Mouse (Mus musculus) urinary bladder, postnatal 14 days (tissue): ENCODE measurements around the gene Fkrp.

Experiments
- DNase-seq: peaks from one replicate; pipeline ENCODE4 v3.0.0; 2021; ENCODE audit warnings: low spot score

The Fkrp gene

DNA sequence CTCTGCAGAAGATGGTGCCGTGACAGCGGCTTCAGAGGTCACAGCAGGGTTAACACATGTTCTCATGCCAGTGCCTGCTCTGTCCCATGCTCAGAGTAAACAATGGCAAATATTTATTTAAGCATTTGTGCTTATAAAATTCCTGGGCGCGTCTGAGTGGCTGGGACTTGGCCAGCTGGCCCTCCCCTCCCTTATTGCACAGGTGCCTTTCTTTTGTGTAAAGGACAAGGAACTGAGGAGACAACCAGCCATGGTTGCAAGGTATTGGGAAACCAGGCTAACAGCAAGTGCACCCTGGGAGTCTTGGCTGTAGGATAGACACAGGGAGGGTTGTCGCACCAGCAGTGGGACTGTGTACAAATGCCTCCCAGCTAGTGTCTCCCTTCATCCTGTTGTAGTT, 24.2 kb downstream of the Fkrp start:
- DNase-seq, result peak; percentile 63

DNA sequence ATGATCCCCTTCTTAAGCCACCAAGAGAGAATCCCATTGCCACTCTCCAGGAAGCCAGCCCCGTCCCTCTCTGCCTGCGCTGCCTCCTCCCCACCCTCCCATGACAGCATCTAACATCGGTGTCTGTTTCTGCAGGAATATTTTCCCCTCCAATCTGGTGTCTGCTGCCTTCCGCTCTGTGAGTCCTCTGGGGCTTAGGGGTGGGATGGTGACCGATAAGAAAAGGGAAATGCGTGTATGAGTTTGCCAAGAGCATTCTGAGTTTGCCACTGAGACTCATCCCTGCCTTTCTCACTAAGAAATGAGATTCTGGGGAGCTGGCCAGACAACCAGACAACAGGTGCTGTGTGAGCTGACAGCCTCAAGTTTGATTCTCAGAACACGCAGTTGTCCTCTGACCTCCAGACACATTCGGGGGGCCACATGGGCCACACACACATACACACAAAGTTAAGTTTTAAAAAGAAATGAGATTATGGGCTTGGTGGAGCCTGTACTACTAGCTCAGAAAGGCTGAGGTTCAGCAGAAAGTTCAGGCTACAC, 30.9 kb downstream of the Fkrp start:
- no peak for DNase-seq

DNA sequence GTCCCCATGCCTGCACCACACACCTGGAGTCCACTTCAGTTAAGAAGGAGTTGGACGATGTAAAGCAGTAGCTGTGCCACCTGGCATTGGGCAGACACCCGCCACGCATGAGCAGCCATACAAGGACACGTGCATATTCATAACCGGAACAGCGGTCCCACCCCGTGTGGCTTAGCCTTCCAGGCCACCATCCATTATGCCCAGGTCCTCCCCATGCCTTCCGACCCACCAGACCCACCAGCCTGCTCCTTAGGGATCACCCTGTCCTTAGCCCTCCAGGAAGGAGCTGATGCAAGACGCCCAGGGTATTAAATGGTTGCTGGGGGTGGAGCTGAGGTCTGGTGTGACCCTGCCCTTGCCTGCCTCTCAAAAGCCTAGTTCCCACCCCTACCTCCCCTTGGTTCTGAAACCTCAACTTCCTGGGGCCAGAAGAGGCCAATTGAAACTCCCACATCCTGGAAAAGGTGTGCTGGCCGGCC, 32.0 kb downstream of the Fkrp start:
- DNase-seq, result peak; percentile 32

DNA sequence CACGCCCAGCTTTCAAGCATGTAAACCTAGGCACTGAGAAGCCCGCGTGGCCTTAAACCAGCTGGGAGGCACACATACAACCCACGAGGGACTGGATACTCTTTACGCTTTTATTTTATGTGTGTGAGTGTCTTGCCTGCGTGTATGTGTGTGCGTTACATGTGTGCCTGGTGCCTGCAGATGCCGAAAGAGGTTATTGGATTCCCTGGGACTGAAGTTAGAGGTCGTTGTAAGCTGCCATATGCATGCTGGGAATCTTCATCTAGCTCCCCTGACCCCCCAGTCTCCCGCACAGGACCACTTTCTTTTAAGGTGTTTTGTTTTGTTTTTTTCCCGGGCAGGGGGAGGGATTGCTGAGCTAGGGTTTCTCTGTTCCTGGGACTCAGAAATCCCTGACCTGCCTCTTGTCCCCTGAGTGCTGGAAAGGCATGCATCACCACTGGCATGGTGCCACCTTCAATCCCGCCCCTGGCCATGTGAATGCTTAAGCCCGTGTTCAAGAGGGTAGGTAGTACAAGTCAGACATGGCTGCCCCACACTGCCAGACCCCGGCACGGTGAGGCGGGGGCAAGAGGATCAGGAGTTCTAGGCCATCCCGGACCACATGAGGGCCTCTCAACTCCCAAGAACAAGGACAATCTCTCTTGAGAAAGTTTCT, 32.6 kb downstream of the Fkrp start:
- peak; percentile 74 for DNase-seq

DNA sequence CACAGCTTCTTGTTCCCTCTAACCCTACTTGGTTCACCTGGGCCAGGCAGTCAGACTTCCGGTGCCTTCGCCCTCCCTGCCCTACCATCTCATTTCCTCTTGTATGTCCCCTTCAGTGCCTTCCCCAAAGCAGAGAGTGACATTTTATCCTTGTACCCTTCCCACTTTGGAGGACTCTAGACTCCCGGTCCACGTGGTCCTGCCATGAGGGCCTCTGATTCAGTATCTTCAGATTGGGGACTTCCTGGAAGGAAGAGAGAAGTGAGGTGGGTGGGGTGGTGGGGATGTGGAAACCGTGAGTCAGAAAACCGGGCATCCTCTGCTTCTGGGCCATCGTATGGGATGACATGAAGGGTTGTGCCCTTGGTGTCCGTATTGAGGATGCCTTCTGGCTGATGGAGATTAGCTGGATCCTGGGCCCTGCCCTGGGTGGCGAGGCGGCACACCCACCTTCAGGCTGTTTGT, 33.3 kb downstream of the Fkrp start:
- peak; percentile 26 for DNase-seq

DNA sequence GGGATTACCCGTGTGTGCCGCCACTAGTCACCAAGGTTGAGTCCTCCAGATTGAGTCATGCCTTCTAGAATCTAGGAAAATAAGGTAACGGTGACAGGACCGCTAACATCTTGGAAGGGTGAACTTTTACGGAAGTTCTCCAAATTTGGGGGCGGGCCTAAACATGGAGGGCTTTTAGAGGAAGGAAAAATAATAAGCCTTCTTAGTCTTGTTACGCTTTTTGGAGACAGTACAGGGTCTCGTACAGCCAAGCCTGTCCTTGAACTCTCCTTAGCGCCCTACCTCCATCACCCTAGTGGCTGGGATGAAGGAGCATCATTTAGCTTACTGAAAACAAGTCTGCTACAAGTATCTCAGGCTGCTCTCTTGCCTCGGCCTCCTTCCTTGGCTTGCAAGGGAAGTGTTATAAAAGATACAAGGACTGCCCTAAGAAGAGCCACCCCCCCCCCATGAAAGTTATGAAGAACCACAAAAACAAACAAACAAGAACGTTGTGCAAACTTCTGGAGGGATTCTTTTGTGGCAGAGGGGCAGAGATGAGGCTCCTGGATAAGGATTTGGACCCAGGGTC, 33.9 kb downstream of the Fkrp start:
- no peak for DNase-seq

DNA sequence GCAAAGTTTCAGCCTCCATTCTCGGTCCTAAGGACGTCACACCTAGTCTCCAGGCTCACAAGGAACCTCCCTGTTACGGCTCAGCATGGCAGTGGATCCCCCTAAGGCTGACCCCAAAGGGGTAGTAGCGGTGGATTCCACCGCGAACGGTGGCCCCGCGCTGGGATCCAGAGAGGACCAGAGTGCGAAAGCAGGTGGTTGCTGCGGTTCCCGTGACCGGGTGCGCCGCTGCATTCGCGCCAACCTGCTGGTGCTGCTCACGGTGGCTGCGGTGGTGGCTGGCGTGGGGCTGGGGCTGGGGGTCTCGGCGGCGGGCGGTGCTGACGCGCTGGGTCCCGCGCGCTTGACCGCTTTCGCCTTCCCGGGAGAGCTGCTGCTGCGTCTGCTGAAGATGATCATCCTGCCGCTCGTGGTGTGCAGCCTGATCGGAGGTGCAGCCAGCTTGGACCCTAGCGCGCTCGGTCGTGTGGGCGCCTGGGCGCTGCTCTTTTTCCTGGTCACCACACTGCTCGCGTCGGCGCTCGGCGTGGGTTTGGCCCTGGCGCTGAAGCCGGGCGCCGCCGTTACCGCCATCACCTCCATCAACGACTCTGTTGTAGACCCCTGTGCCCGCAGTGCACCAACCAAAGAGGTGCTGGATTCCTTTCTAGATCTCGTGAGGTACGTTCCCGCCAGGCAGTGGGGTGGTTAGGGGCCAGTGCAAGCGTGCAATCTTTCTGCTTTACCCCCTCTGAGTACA, 34.5 kb downstream of the Fkrp start:
- DNase-seq, result peak; percentile 26

DNA sequence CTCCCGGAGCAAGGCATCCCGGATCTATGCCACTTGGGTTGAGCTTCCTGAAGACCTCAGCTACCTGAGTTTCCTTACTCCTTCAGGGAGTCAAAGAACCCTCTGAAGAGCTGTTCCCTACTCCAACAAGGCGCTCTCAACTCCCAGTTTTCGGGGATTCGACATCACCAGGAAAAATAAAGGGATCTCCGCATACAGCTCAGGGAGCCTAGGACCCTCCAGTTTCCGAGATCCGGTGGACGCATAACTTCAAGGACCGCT, 35.0 kb downstream of the Fkrp start:
- no peak for DNase-seq

DNA sequence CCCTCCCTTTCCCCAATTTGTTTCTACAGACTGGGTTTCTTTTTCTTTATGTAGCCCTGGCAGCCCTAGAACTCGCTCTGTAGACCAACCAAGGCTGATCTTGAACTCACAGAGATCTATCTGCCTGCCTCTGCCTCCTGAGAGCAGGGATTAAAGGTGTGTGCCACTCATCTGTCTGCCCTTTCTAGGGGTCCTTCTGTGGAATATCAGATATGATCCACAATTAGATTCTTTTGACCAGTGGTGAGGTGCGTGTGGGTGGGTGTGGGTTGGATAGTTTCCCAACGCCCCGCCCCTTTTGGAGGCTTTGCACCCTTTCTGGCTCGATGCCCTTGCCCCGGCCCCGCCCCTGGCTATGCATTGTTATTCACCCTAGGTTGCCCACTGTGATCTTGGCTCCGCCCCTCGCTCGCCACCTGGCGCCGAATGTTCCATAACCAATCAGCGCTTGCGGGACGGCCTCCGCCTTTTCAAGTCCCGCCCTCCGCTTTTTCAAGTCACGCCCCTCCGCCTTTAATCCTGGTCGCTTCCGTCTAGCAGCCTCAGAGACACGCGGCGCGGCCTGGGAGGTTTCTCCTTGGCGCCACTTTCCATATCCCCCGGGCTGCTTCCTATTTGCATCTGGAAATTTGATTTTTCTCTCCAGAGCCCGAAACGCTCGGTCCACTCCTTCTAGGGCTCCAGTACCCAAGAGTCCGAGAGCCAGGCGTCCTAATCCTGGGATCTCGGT, 35.5 kb downstream of the Fkrp start, which contains the start of gene Slc1a5:
Gene Slc1a5 (plus strand): TSS at position 516 of the 730 bp plus-strand sequence.
- peak; percentile 94 for DNase-seq

DNA sequence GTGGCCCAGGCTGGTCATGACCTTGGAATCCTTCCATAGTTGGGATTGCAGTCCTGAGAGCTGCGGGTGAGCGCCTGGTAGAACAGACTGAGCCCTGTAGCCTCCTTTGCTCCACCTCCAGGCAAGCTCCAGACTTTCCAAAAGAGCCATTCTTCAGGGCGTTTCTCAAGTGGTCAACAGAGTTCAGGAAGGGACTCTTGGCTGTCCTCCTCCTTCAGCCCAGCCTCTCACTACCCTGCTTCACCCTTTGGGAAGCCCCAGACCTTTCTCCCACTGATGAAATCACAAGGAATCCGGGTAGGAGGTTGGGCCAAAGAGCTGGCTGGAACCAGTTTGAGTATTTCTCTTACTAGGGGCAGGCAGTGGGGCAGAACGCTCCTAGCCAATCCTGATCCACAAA, 36.5 kb downstream of the Fkrp start:
- peak; percentile 62 for DNase-seq

DNA sequence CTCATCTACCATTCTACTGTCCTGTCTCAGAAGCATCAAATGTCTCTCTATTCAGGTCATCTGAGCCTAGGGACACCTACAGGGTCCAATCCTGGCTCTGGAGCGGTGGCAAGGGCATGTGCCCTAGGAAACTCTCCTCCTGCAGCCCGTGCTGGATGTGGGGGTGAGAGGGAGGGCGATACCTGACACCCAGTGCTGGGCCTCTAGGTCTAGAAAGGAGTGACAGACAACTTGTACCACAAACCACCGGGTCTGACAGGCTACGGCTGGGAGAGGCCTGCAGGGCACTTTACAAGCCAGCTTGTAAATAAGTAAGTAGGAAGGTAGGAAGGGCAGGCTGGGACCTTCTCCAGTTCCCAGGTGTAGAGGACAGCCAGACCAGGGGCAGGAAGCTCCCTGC, 40.6 kb downstream of the Fkrp start:
- no peak for DNase-seq

DNA sequence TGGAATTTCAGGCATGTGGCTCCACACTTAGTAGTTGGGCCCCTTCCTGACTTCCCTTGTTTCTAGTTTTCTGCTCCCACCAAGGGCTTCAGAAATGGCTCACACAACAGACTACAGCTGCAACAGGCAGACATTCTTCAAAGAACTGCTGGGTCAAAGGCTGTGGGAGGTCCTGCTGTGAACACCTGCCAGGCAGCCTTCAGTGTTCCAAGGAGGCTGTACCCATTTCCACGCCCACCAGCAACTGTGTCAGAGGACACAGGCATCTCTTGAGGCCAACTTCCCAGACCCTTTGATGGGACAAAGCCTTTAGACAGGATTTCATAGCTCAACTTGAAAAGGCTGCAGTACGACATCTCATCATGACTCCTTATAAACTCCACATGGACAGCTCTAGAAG, 50.1 kb downstream of the Fkrp start:
- DNase-seq, result no peak

DNA sequence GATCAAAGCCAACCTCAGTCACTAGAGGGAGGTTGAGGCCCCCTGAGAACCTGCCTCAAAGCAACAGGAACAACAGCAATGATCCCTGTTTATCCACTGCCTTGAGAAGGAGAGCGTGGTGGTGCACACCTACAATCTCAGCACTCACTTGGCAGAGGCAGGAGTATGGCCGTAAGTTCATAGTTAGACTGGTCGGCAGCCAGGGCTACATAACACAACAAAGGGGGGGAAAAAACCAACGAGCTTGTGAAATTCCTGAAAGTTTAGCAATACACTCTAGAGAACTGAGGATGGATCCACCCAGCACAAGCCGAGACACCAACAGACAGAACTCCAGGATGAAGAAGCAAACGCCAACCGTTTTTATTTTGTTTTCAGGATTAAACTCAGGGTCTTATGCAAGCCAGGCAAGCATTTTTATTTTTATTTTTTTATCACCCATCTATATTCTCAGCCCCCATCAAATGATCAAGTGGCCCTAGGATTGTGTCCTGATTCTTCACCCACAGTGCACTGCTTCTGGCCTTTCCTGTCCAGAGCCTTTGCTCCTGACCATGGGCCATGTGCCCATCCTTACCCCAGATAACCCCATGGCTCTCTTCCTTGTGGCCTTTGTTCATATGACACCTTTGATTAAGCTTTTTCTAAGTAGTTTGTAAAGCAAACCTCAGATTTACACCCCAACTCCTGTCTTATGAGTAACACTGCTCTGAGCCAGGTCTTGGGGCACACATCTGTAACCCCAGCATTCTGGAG, 52.9 kb downstream of the Fkrp start:
- peak; percentile 45 for DNase-seq

DNA sequence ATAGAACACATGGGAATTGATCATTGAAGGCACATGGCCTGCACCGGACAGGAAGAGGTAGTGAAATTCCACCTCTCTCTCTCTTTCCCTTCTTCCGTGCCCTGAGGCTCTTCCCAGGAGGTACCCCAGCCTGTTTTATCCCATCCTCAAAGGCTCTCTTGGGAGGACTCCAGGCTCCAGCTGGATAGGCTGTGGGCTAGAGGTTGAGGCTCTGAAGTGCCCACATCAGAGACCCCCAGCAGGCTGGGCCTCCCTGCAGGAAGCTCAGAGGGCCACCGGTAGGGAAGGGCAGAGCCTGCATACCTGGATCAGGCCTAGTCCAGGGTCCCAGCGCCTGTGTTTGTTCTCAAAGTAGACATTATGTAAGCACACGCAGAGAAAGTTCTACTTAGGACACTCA, 54.9 kb downstream of the Fkrp start:
- DNase-seq, result peak; percentile 26

DNA sequence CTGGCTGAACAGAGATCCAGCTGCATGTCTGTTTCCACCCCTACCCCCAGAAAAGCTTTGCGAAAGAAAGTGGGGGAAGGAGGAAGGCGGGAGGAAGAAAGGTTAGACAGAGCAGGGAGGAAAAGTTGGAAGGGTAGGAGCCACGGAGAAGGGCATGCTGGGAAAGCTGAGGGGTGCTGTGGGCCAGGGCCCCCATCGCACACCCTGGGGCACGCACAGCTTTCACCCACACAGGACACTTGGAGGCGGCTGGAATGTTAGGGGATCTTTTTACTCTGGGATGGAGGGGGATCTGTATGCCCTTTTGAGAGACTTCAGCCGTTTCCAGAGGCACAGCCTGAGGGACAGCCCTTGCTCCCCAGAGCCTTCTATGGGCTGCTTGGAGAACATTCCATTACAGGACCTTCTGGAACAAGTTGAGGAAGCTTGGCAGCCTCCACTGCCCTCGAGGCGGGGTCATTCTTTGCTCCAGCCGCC, 55.5 kb downstream of the Fkrp start:
- DNase-seq, result peak; percentile 85

DNA sequence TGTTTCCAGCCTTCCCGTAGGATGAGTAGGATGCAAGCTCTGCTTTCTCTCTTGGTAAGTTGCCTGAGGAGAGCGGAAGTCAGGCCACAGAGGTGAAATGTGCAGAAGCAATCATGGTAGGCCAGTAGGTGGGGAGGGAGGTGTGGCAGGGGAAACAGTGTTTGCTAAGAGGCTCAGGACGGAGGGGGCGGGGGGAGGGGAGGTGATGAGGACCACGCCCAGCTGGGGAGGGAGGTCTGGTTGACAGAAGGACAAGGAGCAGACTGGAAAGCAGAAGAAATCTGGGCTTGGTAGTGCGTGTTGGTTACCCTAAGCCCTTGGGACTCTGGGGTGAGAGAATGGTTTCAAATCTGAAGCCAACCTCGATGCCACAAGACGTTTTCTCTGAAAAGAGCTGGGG, 56.2 kb downstream of the Fkrp start:
- peak; percentile 61 for DNase-seq
